Mouse (Mus musculus) fat pad, adult 2 months (tissue): ENCODE results near the gene Emcn.

Source experiments
- DNase-seq: peaks from one replicate; pipeline ENCODE4 v3.0.0-alpha.2; 2011; ENCODE audit warnings: low read depth, low spot score; ENCODE audit errors: extremely low read depth

The Emcn gene

GRCm38 (mm10) chr3:137340938-137341337, at the start of gene Emcn:
TSS of gene Emcn (plus strand) at chr3:137341067.
- no peak for DNase-seq

- DNase-seq = no peak
These were observed 47.7 kb upstream of the Emcn start for GRCm38 (mm10) chr3:137293174-137293591.

- DNase-seq = no peak
These were observed 42.6 kb upstream of the Emcn start for GRCm38 (mm10) chr3:137298230-137298629.

GRCm38 (mm10) chr3:137300210-137300609, 40.7 kb upstream of the Emcn start:
- DNase-seq = no peak

- no peak for DNase-seq
These were observed 39.7 kb upstream of the Emcn start for GRCm38 (mm10) chr3:137301195-137301594.

GRCm38 (mm10) chr3:137302804-137303203, 38.1 kb upstream of the Emcn start:
- no peak for DNase-seq

- no peak for DNase-seq
These were observed 30.9 kb upstream of the Emcn start for GRCm38 (mm10) chr3:137309959-137310358.

GRCm38 (mm10) chr3:137312540-137312939, 28.3 kb upstream of the Emcn start:
- DNase-seq = no peak

GRCm38 (mm10) chr3:137313775-137314362, 27.0 kb upstream of the Emcn start:
- DNase-seq = no peak

- no peak for DNase-seq
These were observed 22.5 kb upstream of the Emcn start for GRCm38 (mm10) chr3:137318371-137318770.

- no peak for DNase-seq
These were observed 20.9 kb upstream of the Emcn start for GRCm38 (mm10) chr3:137319950-137320349.

- no peak for DNase-seq
These were observed 18.6 kb upstream of the Emcn start for GRCm38 (mm10) chr3:137322304-137322703.

GRCm38 (mm10) chr3:137329898-137330297, 11.0 kb upstream of the Emcn start:
- no peak for DNase-seq

- DNase-seq = no peak
These were observed 9.9 kb upstream of the Emcn start for GRCm38 (mm10) chr3:137330950-137331349.

- no peak for DNase-seq
These were observed 8.3 kb upstream of the Emcn start for GRCm38 (mm10) chr3:137332531-137332930.

- no peak for DNase-seq
These were observed 4.9 kb upstream of the Emcn start for GRCm38 (mm10) chr3:137335957-137336356.

- DNase-seq = no peak
These were observed 2.6 kb downstream of the Emcn start for GRCm38 (mm10) chr3:137343446-137343845.

- DNase-seq = no peak
These were observed 11.0 kb downstream of the Emcn start for GRCm38 (mm10) chr3:137351882-137352281.

GRCm38 (mm10) chr3:137356697-137357096, 15.8 kb downstream of the Emcn start:
- DNase-seq = no peak

GRCm38 (mm10) chr3:137367123-137367825, 26.4 kb downstream of the Emcn start:
- no peak for DNase-seq

- DNase-seq = no peak
These were observed 27.0 kb downstream of the Emcn start for GRCm38 (mm10) chr3:137367826-137368325.

GRCm38 (mm10) chr3:137372854-137373253, 32.0 kb downstream of the Emcn start:
- DNase-seq = no peak
